ENCODE assay signal across 12 mouse cellular contexts in genomic region chr15:88509626-88510025, GRCm38 (mm10).
DNase-seq lines count a peak whose midpoint lies in the region; ATAC-seq lines count a peak whose summit lies in the region.
"Had no signal": no experiment of that assay in that cellular context is flagged by ENCODE, and none has a peak within 500 bp of the region (broad histone marks: within the 10 kb centered on the region; RNA-seq: fewer than 3 reads in every experiment).

No protein-coding gene starts in this region.

- H3K27ac ChIP-seq in midbrain, embryonic 14.5 days (replicated peaks; ENCODE audit: low read depth, low read length) = no peak overlapping the region
- H3K27ac ChIP-seq in midbrain, embryonic 16.5 days (ENCODE audit: low read length) = no peak overlapping the region
- H3K27ac ChIP-seq: macrophage had no signal

- no peak overlapping the region for H3K4me3 ChIP-seq in midbrain, embryonic 14.5 days (replicated peaks; ENCODE audit: low read depth, low read length)
- H3K4me3 ChIP-seq in midbrain, embryonic 16.5 days (ENCODE audit: low read depth, low read length) = no peak overlapping the region
- H3K4me3 ChIP-seq: erythroblast, embryonic 14.5 days had no signal

- 64% methylated on average over 2 of the region's 2 CpGs for WGBS in midbrain, embryonic 14.5 days
- 62% methylated on average over 2 of the region's 2 CpGs for WGBS in midbrain, embryonic 16.5 days

- peak; percentile 36 for DNase-seq in midbrain, embryonic 14.5 days
- DNase-seq in cerebellum, postnatal 14 days = peak; percentile 70 to 74
- DNase-seq in layer of hippocampus, postnatal 10 days (ENCODE audit: low spot score in 2 of 2) = peak; percentile 52 to 59
- DNase-seq in heart, postnatal 4 days = no peak
- DNase-seq in thymus, postnatal 14 days = no peak
- DNase-seq in urinary bladder, postnatal 10 days (ENCODE audit: low spot score) = no peak
- DNase-seq: gastrocnemius, postnatal 14 days; heart, postnatal 36 days; kidney, adult 9 months had no signal

- H3K27me3 ChIP-seq in midbrain, embryonic 14.5 days (ENCODE audit: control insufficient read depth, insufficient read depth, low read length) = no peaks in the 10 kb centered on the region
- no peaks in the 10 kb centered on the region for H3K27me3 ChIP-seq in midbrain, embryonic 16.5 days (ENCODE audit: control insufficient read depth, insufficient read depth, low read depth, low read length)

- H3K9me3 ChIP-seq in midbrain, embryonic 14.5 days (ENCODE audit: control insufficient read depth, low read length) = no peaks in the 10 kb centered on the region
- no peaks in the 10 kb centered on the region for H3K9me3 ChIP-seq in midbrain, embryonic 16.5 days (replicated peaks; ENCODE audit: control insufficient read depth, low read length, poor library complexity, severe bottlenecking)

- H3K4me2 ChIP-seq in midbrain, embryonic 14.5 days (ENCODE audit: low read length) = no peak overlapping the region
- no peak overlapping the region for H3K4me2 ChIP-seq in midbrain, embryonic 16.5 days (ENCODE audit: low read length)

- H3K36me3 ChIP-seq in midbrain, embryonic 14.5 days (ENCODE audit: control insufficient read depth, insufficient read depth, low read length) = no peaks in the 10 kb centered on the region
- no peaks in the 10 kb centered on the region for H3K36me3 ChIP-seq in midbrain, embryonic 16.5 days (ENCODE audit: control insufficient read depth, insufficient read depth, low read length)

- H3K9ac ChIP-seq in midbrain, embryonic 14.5 days (replicated peaks; ENCODE audit: low read length) = no peak overlapping the region
- H3K9ac ChIP-seq in midbrain, embryonic 16.5 days (ENCODE audit: low read depth, low read length) = no peak overlapping the region

- ATAC-seq in midbrain, embryonic 14.5 days (ENCODE audit: low FRiP score, low TSS enrichment) = no peak
- ATAC-seq in midbrain, embryonic 16.5 days = no peak

- no peaks in the 10 kb centered on the region for H3K4me1 ChIP-seq in midbrain, embryonic 14.5 days (ENCODE audit: control insufficient read depth, insufficient read depth, low read length)
- no peaks in the 10 kb centered on the region for H3K4me1 ChIP-seq in midbrain, embryonic 16.5 days (ENCODE audit: control insufficient read depth, insufficient read depth, low read length)

Comparison
In these comparisons a context has a peak if more than half of its experiments do, and no peak if none do; other contexts are left out.
1. DNase-seq: peak in midbrain, embryonic 14.5 days (single experiment), cerebellum, postnatal 14 days (2 of 2) and layer of hippocampus, postnatal 10 days (2 of 2); none in heart, postnatal 4 days (single experiment), thymus, postnatal 14 days (single experiment) and urinary bladder, postnatal 10 days (single experiment).